ENCODE assay signal across 10 mouse cellular contexts in the genomic region with DNA sequence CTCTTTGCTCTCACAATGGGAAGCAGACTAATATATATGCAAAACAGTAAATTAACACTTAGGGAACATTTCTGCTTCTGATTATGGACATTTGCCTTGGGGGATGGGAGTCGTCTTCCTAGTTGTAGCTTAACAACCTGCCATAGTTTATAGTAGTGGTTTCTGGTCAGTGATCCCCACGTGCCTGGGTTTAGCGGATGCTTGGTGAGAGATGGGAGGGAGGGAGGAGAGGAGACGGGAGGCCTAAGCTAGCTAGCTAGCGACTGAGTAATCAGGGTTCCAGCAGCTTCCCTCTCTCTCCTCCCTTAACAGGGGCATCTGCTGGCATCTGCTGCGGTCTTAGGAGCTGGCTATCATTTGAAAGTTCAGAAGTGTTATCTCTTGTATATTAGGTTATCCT. TPM values are rescaled to one million over a fixed set of nuclear protein-coding genes. Genes with fewer than 3 reads are reported as not detected.
A peak's percentile ranks its signal among the peaks of the same experiment; 100 is the strongest.
DNase-seq lines count a peak whose midpoint lies in the region; ATAC-seq and TF ChIP-seq lines count a peak whose summit lies in the region.
"Had no signal": no experiment of that assay in that cellular context is flagged by ENCODE, and none has a peak within 500 bp of the region (broad histone marks: within the 10 kb centered on the region; RNA-seq: fewer than 3 reads in every experiment).

No protein-coding gene starts in this region.

- no peak overlapping the region for H3K4me2 ChIP-seq in lung, embryonic 15.5 days
- no peak overlapping the region for H3K4me2 ChIP-seq in forebrain, embryonic 16.5 days (ENCODE audit: low read length)

- DNase-seq in gastrocnemius, adult 2 months = no peak
- DNase-seq in gastrocnemius, postnatal 10 days = no peak
- DNase-seq in lung, postnatal 14 days = no peak
- no peak for DNase-seq in limb, embryonic 10.5 days (ENCODE audit: low spot score)
- DNase-seq in adrenal gland, adult 2 months = no peak
- DNase-seq in urinary bladder, adult 2 months (ENCODE audit: low spot score) = no peak
- DNase-seq: liver had no signal

- no peak for ATAC-seq in lung, embryonic 15.5 days (ENCODE audit: borderline replicate concordance, extremely low read depth, low FRiP score, low TSS enrichment)
- ATAC-seq in forebrain, embryonic 16.5 days = peak; percentile 29; the same call in 1 of the 2 replicates

- H3K27me3 ChIP-seq in lung, embryonic 15.5 days = no peaks in the 10 kb centered on the region
- H3K27me3 ChIP-seq in forebrain, embryonic 16.5 days (replicated peaks; ENCODE audit: control insufficient read depth, insufficient read depth, low read length) = no peaks in the 10 kb centered on the region
- peaks cover 1% of the 10 kb centered on the region; the same call in 1 of the 2 replicates for H3K27me3 ChIP-seq in limb, embryonic 10.5 days (ENCODE audit: low read depth, poor library complexity, severe bottlenecking)

- no peak overlapping the region for H3K4me3 ChIP-seq in gastrocnemius, adult 2 months
- no peak overlapping the region for H3K4me3 ChIP-seq in lung, embryonic 15.5 days
- no peak overlapping the region for H3K4me3 ChIP-seq in forebrain, embryonic 16.5 days (replicated peaks; ENCODE audit: low read length)
- no peak overlapping the region for H3K4me3 ChIP-seq in limb, embryonic 10.5 days

- H3K9me3 ChIP-seq in lung, embryonic 15.5 days = no peaks in the 10 kb centered on the region
- no peaks in the 10 kb centered on the region for H3K9me3 ChIP-seq in forebrain, embryonic 16.5 days (ENCODE audit: control insufficient read depth, low read length)
- no peaks in the 10 kb centered on the region for H3K9me3 ChIP-seq in limb, embryonic 10.5 days (replicated peaks)

- no peaks in the 10 kb centered on the region for H3K36me3 ChIP-seq in lung, embryonic 15.5 days
- no peaks in the 10 kb centered on the region for H3K36me3 ChIP-seq in forebrain, embryonic 16.5 days (ENCODE audit: control insufficient read depth, insufficient read depth)
- no peaks in the 10 kb centered on the region for H3K36me3 ChIP-seq in limb, embryonic 10.5 days

- H3K4me1 ChIP-seq in lung, embryonic 15.5 days = peaks cover 21% of the 10 kb centered on the region
- H3K4me1 ChIP-seq in forebrain, embryonic 16.5 days (replicated peaks; ENCODE audit: control insufficient read depth, insufficient read depth, low read length) = peaks cover 24% of the 10 kb centered on the region
- H3K4me1 ChIP-seq in limb, embryonic 10.5 days = peaks cover 37% of the 10 kb centered on the region

- H3K27ac ChIP-seq in gastrocnemius, adult 2 months = peak overlapping the region; percentile 12
- H3K27ac ChIP-seq in lung, embryonic 15.5 days = peak overlapping the region; percentile 65; the same call in 1 of the 2 replicates
- peak overlapping the region; percentile 58 for H3K27ac ChIP-seq in forebrain, embryonic 16.5 days (ENCODE audit: low read length)
- peak overlapping the region; percentile 66; the same call in 1 of the 2 replicates for H3K27ac ChIP-seq in limb, embryonic 10.5 days

- intact Hi-C loops in gastrocnemius, adult 2 months (cut with DNase I) = no loop called here

- no peak for TF ChIP-seq CTCF in gastrocnemius, adult 2 months (IDR thresholded peaks at IDR 0.05)

- no peak overlapping the region for H3K9ac ChIP-seq in lung, embryonic 15.5 days
- H3K9ac ChIP-seq in forebrain, embryonic 16.5 days (replicated peaks; ENCODE audit: low read depth, low read length) = no peak overlapping the region

- WGBS in lung, embryonic 15.5 days = 25% methylated on average over 6 of the region's 6 CpGs
- 36% methylated on average over 6 of the region's 6 CpGs for WGBS in forebrain, embryonic 16.5 days
- WGBS in limb, embryonic 10.5 days = 28% methylated on average over 6 of the region's 6 CpGs

RNA-seq across cellular contexts. Expression of a gene that starts 8.1 kb away (rescaled TPM):
- total RNA-seq in gastrocnemius, adult 2 months (2021) = 1 to 10 TPM in 1 of 2 experiments, under 1 TPM in 1; 0.51 to 1.1 TPM
- 1 to 10 TPM; 1.5 to 1.9 TPM for total RNA-seq in gastrocnemius, postnatal 10 days (2021)
- 41.3 and 47.2 TPM in 2 replicates for polyA plus RNA-seq in lung, embryonic 15.5 days (2015; fragmentation: Nextera tagmentation; extraction: Ambion mirVana)
- polyA plus RNA-seq in forebrain, embryonic 16.5 days (2015; fragmentation: Nextera tagmentation; extraction: Ambion mirVana) = 19.4 and 21.5 TPM in 2 replicates
- 9.2 and 10.9 TPM in 2 replicates for polyA plus RNA-seq in limb, embryonic 10.5 days (2016; fragmentation: Nextera tagmentation; extraction: Ambion mirVana)
- 10 to 100 TPM; 16.1 to 20.2 TPM for total RNA-seq in adrenal gland, adult 2 months (2021)
- 1.5 and 1.6 TPM in 2 replicates for polyA plus RNA-seq in adrenal gland, adult 2 months (2012; rRNA removed)
- polyA plus RNA-seq in urinary bladder, adult 2 months (2012; rRNA removed) = 53.1 and 53.3 TPM in 2 replicates
- total RNA-seq: granulocyte monocyte progenitor cell, adult 5-6 weeks had no signal

Comparison
In these comparisons a context has a peak if more than half of its experiments do, and no peak if none do; other contexts are left out.
1. H3K27ac ChIP-seq: peak in every context shown above with its lines; median percentile 66 in limb, embryonic 10.5 days; 65 in lung, embryonic 15.5 days; 58 in forebrain, embryonic 16.5 days; 12 in gastrocnemius, adult 2 months.